Mouse (Mus musculus) right cerebral cortex, adult 2 months (tissue): Measurements from ENCODE around the gene Lyrm2.
A peak's percentile ranks its signal among the peaks of the same experiment; 100 is the strongest.

Experiments
- DNase-seq, 2 experiments: peaks; one replicate each; pipeline ENCODE4 v3.0.0; 2021 to 2022; ENCODE audit warnings: low spot score in 2 of 2

Gene Lyrm2

GRCm38 (mm10) chr4:32799966-32800576 lies at the start of gene Lyrm2:
Gene Lyrm2 (plus strand): TSS chr4:32800253.
- peak; percentile 83 to 86 for DNase-seq

GRCm38 (mm10) chr4:32750711-32751110 lies 49.3 kb upstream of the Lyrm2 start:
- peak; percentile 10 to 15 for DNase-seq

GRCm38 (mm10) chr4:32757430-32757829 lies 42.6 kb upstream of the Lyrm2 start:
- DNase-seq, result peak; percentile 48 to 53

GRCm38 (mm10) chr4:32767471-32767870 lies 32.6 kb upstream of the Lyrm2 start:
- DNase-seq, result no peak

- no peak for DNase-seq
Measured at GRCm38 (mm10) chr4:32768046-32768445, 32.0 kb upstream of the Lyrm2 start.

GRCm38 (mm10) chr4:32770284-32770810 lies 29.7 kb upstream of the Lyrm2 start:
- DNase-seq, result no peak

- no peak for DNase-seq
Measured at GRCm38 (mm10) chr4:32779996-32780395, 20.1 kb upstream of the Lyrm2 start.

GRCm38 (mm10) chr4:32787110-32787509 lies 12.9 kb upstream of the Lyrm2 start:
- no peak for DNase-seq

GRCm38 (mm10) chr4:32789020-32789419 lies 11.0 kb upstream of the Lyrm2 start:
- DNase-seq, result no peak

GRCm38 (mm10) chr4:32798976-32799375 lies 1.1 kb upstream of the Lyrm2 start:
- DNase-seq, result no peak

- DNase-seq, result no peak
Measured at GRCm38 (mm10) chr4:32800577-32801170, 621 bp downstream of the Lyrm2 start.

GRCm38 (mm10) chr4:32817478-32817877 lies 17.4 kb downstream of the Lyrm2 start:
- no peak for DNase-seq

- no peak for DNase-seq
Measured at GRCm38 (mm10) chr4:32820676-32821075, 20.6 kb downstream of the Lyrm2 start.

- peak in 1 of 2 experiments; percentile 16 for DNase-seq
Measured at GRCm38 (mm10) chr4:32824254-32824653, 24.2 kb downstream of the Lyrm2 start.

GRCm38 (mm10) chr4:32826925-32827324 lies 26.9 kb downstream of the Lyrm2 start:
- DNase-seq, result no peak

- no peak for DNase-seq
Measured at GRCm38 (mm10) chr4:32828385-32829077, 28.5 kb downstream of the Lyrm2 start.

- no peak for DNase-seq
Measured at GRCm38 (mm10) chr4:32829316-32829715, 29.3 kb downstream of the Lyrm2 start.

- no peak for DNase-seq
Measured at GRCm38 (mm10) chr4:32833494-32834282, 33.6 kb downstream of the Lyrm2 start.

- DNase-seq, result no peak
Measured at GRCm38 (mm10) chr4:32834541-32834940, 34.5 kb downstream of the Lyrm2 start.

- DNase-seq, result no peak
Measured at GRCm38 (mm10) chr4:32836071-32836470, 36.0 kb downstream of the Lyrm2 start.

- no peak for DNase-seq
Measured at GRCm38 (mm10) chr4:32838401-32838800, 38.3 kb downstream of the Lyrm2 start.
